Mouse (Mus musculus) limb, embryonic 14.5 days (tissue): Measurements from ENCODE around the gene Adgrf5. TPM values are rescaled to one million over a fixed set of nuclear protein-coding genes. Genes with fewer than 3 reads are reported as not detected.
"Not testable (repeated sequence)": the region's sequence is repeated elsewhere in the genome, so short reads cannot be mapped to it uniquely, and the experiment has no call there.

Experiments used
- ATAC-seq: fragments of 200-750 bp; cut with Nextera tagmentation; 2 replicates; pipeline ENCODE4 v1.8.0; 2017; ENCODE audit warnings: low read depth, moderate number of reproducible peaks, moderate TSS enrichment; ENCODE audit not compliant: low FRiP score
- DNase-seq: peaks from one replicate; pipeline ENCODE4 v3.0.0-alpha.2; 2015; ENCODE audit warnings: low spot score
- H3K27ac ChIP-seq: fragments of 300-500 bp; sonication (generic); replicated peaks from 2 replicates; pipeline ENCODE4 v1.5.1; 2014; ENCODE audit warnings: low read depth, mild to moderate bottlenecking, low read length, moderate library complexity, mixed read lengths
- H3K27me3 ChIP-seq: fragments of 300-500 bp; sonication (generic); 2 replicates; pipeline ENCODE4 v1.6.1; 2014; ENCODE audit warnings: low read length, mixed read lengths; ENCODE audit not compliant: control insufficient read depth, insufficient read depth
- H3K36me3 ChIP-seq: fragments of 300-500 bp; sonication (generic); 2 replicates; pipeline ENCODE4 v1.6.1; 2014; ENCODE audit warnings: mild to moderate bottlenecking, low read length, moderate library complexity, mixed read lengths; ENCODE audit not compliant: control insufficient read depth, insufficient read depth
- H3K4me1 ChIP-seq: fragments of 300-500 bp; sonication (generic); 2 replicates; pipeline ENCODE4 v1.6.1; 2014; ENCODE audit warnings: antibody characterized with exemption, low read length, mixed read lengths; ENCODE audit not compliant: control insufficient read depth, insufficient read depth
- H3K4me2 ChIP-seq: fragments of 300-500 bp; sonication (generic); replicated peaks from 2 replicates; pipeline ENCODE4 v1.6.1; 2014; ENCODE audit warnings: low read depth, mild to moderate bottlenecking, low read length, moderate library complexity; ENCODE audit not compliant: severe bottlenecking
- H3K4me3 ChIP-seq: fragments of 300-500 bp; sonication (generic); replicated peaks from 2 replicates; pipeline ENCODE4 v1.5.1; 2014; ENCODE audit warnings: low read length
- H3K9ac ChIP-seq: fragments of 300-500 bp; sonication (generic); 2 replicates; pipeline ENCODE4 v1.6.1; 2014; ENCODE audit warnings: mild to moderate bottlenecking, low read depth, low read length, moderate library complexity; ENCODE audit not compliant: severe bottlenecking
- H3K9me3 ChIP-seq: fragments of 300-500 bp; sonication (generic); 2 replicates; pipeline ENCODE4 v1.6.1; 2016; ENCODE audit warnings: low read length; ENCODE audit not compliant: control insufficient read depth
- POLR2A ChIP-seq: fragments of 200-500 bp; IDR thresholded peaks from 2 replicates; pipeline ENCODE4 v1.8.0; 2012; ENCODE audit warnings: inconsistent platforms, mild to moderate bottlenecking, moderate library complexity, borderline replicate concordance; ENCODE audit not compliant: insufficient read depth, insufficient read length; ENCODE audit errors: extremely low read depth
- WGBS: fragments of 180-500 bp; shearing (Covaris S2); extraction: QIAGEN DNeasy Blood & Tissue Kit; methylation state at CpG from one replicate; pipeline ENCODE4 v1.1.7; 2014; 5-methylcytosine and 5-hydroxymethylcytosine counted together
- polyA plus RNA-seq, 2 experiments: library from polyadenylated mRNA; depleted of rRNA in 1 of 2; stranded (reverse) in 1 of 2; unstranded in 1 of 2; fragments of >200 nt; fragmentation: Nextera tagmentation in 1 of 2; extraction: Ambion mirVana in 1 of 2; gene quantifications; 2 replicates each; pipeline versions ENCODE4 v1.2.1 to v1.2.3; 2012 to 2014

The Adgrf5 gene
- polyA plus RNA-seq, 2 experiments: 7.7 to 11.9 TPM

DNA sequence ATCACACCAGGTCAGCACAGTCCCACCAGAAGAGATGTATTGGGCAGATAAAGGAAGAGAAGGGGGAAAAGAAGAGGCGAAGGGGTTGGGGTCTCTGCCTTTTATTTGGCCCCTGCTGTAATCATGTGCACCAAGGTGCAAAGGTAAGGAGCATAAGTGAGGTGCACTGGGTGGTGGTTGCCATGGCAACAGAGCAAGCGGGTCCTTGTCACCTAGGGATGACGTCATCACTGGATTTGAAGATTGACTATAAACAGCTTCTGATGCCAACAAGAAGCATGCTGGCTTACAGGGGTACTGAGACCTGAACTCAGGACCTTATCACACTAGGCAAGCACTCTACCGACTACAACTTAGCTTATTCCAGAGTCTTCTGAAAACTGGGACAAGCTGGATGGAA, 31.0 kb upstream of the Adgrf5 start:
- 84% methylated on average over 4 of the region's 4 CpGs for WGBS
- Histone ChIP-seq H3K9me3 (no peaks in the 10 kb centered on the region), H3K4me3 (no peak overlapping the region), H3K27ac (no peak overlapping the region), H3K4me1 (0 out of 2 replicates have a peak, but pooled peaks cover 5% of the 10 kb centered on the region), H3K36me3 (no peaks in the 10 kb centered on the region), H3K4me2 (no peak overlapping the region), H3K9ac (no peak overlapping the region), H3K27me3 (no peaks in the 10 kb centered on the region)
- no peak for ATAC-seq
- TF ChIP-seq POLR2A: no peak
- DNase-seq: no peak

DNA sequence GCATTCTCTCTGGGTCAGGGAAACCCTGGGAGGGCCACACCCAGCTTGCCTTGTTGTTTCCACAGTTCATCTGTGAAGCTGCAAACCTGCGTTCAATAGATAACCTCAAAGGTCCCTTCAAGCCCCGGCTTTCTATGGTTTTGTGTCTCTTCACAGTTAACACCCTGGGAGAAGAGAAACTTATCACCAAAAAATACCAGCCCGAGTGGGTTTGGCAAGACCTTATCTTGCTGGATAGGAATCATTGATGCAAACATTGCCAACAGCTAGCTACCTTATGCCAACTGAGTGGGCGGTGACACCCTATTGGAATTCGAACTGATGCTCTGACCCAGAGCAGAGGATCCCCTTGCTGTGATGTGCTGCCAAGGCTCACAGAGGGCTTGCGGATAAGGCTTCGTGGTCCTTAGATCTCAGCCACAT, 30.5 kb upstream of the Adgrf5 start:
- Histone ChIP-seq H3K4me2 (no peak overlapping the region), H3K36me3 (no peaks in the 10 kb centered on the region), H3K4me3 (no peak overlapping the region), H3K4me1 (0 out of 2 replicates have a peak, but pooled peaks cover 5% of the 10 kb centered on the region), H3K27ac (no peak overlapping the region), H3K9ac (no peak overlapping the region), H3K9me3 (no peaks in the 10 kb centered on the region), H3K27me3 (no peaks in the 10 kb centered on the region)
- 80% methylated on average over 7 of the region's 7 CpGs for WGBS
- ATAC-seq (no peak), DNase-seq (no peak)
- no peak for TF ChIP-seq POLR2A

DNA sequence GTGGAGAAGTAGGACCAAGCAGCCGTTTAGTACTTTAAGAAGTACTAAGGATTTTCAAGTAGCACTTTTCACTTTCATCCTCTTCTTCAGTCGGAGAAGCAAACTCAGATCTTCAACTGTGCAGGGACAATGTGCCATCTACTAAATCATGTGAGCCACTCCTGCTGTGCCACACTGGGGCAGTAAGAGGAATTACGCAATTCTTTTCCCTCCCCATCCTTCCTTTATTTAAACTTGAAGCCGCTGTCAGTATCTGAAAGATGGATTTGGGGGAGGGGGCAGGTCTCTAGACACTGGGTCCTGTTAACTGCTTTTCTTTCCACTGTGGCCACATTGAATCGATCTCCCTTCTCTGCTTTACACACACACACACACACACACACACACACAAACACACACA, 27.6 kb upstream of the Adgrf5 start:
- H3K27me3 ChIP-seq: no peaks in the 10 kb centered on the region
- no peak for DNase-seq
- ATAC-seq: no peak
- WGBS: 58% methylated on average over 5 of the region's 5 CpGs
- no peaks in the 10 kb centered on the region for H3K36me3 ChIP-seq
- H3K4me2 ChIP-seq: no peak overlapping the region
- TF ChIP-seq POLR2A: no peak
- H3K9ac ChIP-seq: no peak overlapping the region
- H3K4me3 ChIP-seq: no peak overlapping the region
- H3K9me3 ChIP-seq: no peaks in the 10 kb centered on the region
- no peak overlapping the region for H3K27ac ChIP-seq
- H3K4me1 ChIP-seq: no peaks in the 10 kb centered on the region

- Histone ChIP-seq H3K4me1 (no peaks in the 10 kb centered on the region), H3K4me3 (no peak overlapping the region), H3K36me3 (no peaks in the 10 kb centered on the region), H3K27ac (no peak overlapping the region), H3K4me2 (no peak overlapping the region), H3K27me3 (no peaks in the 10 kb centered on the region), H3K9me3 (no peaks in the 10 kb centered on the region), H3K9ac (no peak overlapping the region)
- WGBS: 49% methylated on average over 9 of the region's 9 CpGs
- TF ChIP-seq POLR2A: no peak
- ATAC-seq (no peak), DNase-seq (no peak)
Observed at GRCm38 (mm10) chr17:43334074-43334473, 26.2 kb upstream of the Adgrf5 start.

GRCm38 (mm10) chr17:43337643-43338042, 22.6 kb upstream of the Adgrf5 start:
- no peak overlapping the region for H3K4me2 ChIP-seq
- no peaks in the 10 kb centered on the region for H3K36me3 ChIP-seq
- H3K9ac ChIP-seq: no peak overlapping the region
- DNase-seq (no peak), ATAC-seq (no peak)
- no peaks in the 10 kb centered on the region for H3K27me3 ChIP-seq
- no peak overlapping the region for H3K27ac ChIP-seq
- TF ChIP-seq POLR2A: no peak
- H3K9me3 ChIP-seq: no peaks in the 10 kb centered on the region
- 86% methylated on average over 2 of the region's 2 CpGs for WGBS
- H3K4me3 ChIP-seq: no peak overlapping the region
- no peaks in the 10 kb centered on the region for H3K4me1 ChIP-seq

DNA sequence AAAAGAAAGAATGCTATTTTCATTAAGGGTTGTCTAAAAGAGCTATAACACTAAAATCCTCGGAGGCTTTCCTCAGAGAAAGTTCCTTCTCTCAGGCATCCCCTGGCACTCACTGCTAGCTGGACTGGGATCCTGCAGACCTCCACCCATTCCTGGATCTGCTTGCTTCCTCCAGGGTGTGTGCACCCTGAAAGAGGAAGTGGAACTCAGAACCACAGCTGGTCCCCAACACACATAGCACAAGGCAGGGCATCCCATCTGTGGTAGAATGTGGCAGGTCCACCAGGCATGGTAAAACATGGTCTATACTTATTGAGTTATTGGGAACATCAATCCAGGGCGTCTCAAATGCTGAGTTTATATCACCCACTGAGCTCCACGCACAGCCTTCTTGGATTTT, 22.0 kb upstream of the Adgrf5 start:
- no peaks in the 10 kb centered on the region for H3K27me3 ChIP-seq
- no peak for TF ChIP-seq POLR2A
- H3K9ac ChIP-seq: no peak overlapping the region
- DNase-seq (no peak), ATAC-seq (no peak)
- H3K4me1 ChIP-seq: no peaks in the 10 kb centered on the region
- no peaks in the 10 kb centered on the region for H3K36me3 ChIP-seq
- no peaks in the 10 kb centered on the region for H3K9me3 ChIP-seq
- H3K4me2 ChIP-seq: no peak overlapping the region
- H3K4me3 ChIP-seq: no peak overlapping the region
- WGBS: 75% methylated on average over 3 of the region's 3 CpGs
- no peak overlapping the region for H3K27ac ChIP-seq

GRCm38 (mm10) chr17:43346499-43346898, 13.8 kb upstream of the Adgrf5 start:
- H3K4me3 ChIP-seq, H3K4me2 ChIP-seq, H3K27me3 ChIP-seq, H3K9ac ChIP-seq, H3K4me1 ChIP-seq, ATAC-seq, H3K9me3 ChIP-seq, H3K27ac ChIP-seq, H3K36me3 ChIP-seq, DNase-seq: not testable (repeated sequence)
- 91% methylated on average over 2 of the region's 2 CpGs for WGBS
